Mouse (Mus musculus): ENCODE measurements around the gene Khdrbs1.

GRCm38 (mm10) chr4:129771314-129771671, 29.2 kb upstream of the Khdrbs1 start:
- TF ChIP-seq GATA1 (IDR thresholded peaks at IDR 0.05; ENCODE audit: low read length) (no peak), TAL1 (IDR thresholded peaks at IDR 0.05; ENCODE audit: low read length) (no peak)

Data from erythroblast, embryonic 14.5 days (primary cell).